Mouse (Mus musculus): ENCODE data around the gene Edn1. TPM values are rescaled to one million over a fixed set of nuclear protein-coding genes. Genes with fewer than 3 reads are reported as not detected.

The Edn1 gene
- 1 to 10 TPM; 2.1 to 2.3 TPM for total RNA-seq (2021)
- long read RNA-seq, experiment 1, partial matches to known transcripts, result 0 of 1 reads
- long read RNA-seq, experiment 1, other reads (novel, unspliced or antisense), result 0 of 1 reads
- long read RNA-seq, experiment 2, partial matches to known transcripts, result 0 of 3 reads
- long read RNA-seq, experiment 2, other reads (novel, unspliced or antisense), result 0 of 3 reads

GRCm38 (mm10) chr13:42301161-42301721 is at the start of gene Edn1:
TSS of gene Edn1 (plus strand) at chr13:42301476.
- peak within 1 kb of the TSS; percentile 49 for H3K4me3 ChIP-seq
- no peak for TF ChIP-seq CTCF (conservative IDR thresholded peaks at IDR 0.05)
- peak within 1 kb of the TSS; percentile 55 for H3K27ac ChIP-seq
- no peak for DNase-seq (ENCODE audit: low spot score in 2 of 2)

- no peak for DNase-seq (ENCODE audit: low spot score in 2 of 2)
- Histone ChIP-seq H3K4me3 (no peak overlapping the region), H3K27ac (no peak overlapping the region)
- no peak for TF ChIP-seq CTCF (conservative IDR thresholded peaks at IDR 0.05)
These were observed 47.5 kb upstream of the Edn1 start for GRCm38 (mm10) chr13:42253821-42254220.

- Histone ChIP-seq H3K4me3 (no peak overlapping the region), H3K27ac (no peak overlapping the region)
- TF ChIP-seq CTCF (conservative IDR thresholded peaks at IDR 0.05), result no peak
- no peak for DNase-seq (ENCODE audit: low spot score in 2 of 2)
These were observed 46.2 kb upstream of the Edn1 start for GRCm38 (mm10) chr13:42255105-42255504.

- DNase-seq (ENCODE audit: low spot score in 2 of 2), result no peak
- H3K27ac ChIP-seq, result no peak overlapping the region
- H3K4me3 ChIP-seq, result no peak overlapping the region
- no peak for TF ChIP-seq CTCF (conservative IDR thresholded peaks at IDR 0.05)
These were observed 42.9 kb upstream of the Edn1 start for GRCm38 (mm10) chr13:42258422-42258821.

GRCm38 (mm10) chr13:42260667-42261066 is 40.6 kb upstream of the Edn1 start:
- no peak overlapping the region for H3K27ac ChIP-seq
- H3K4me3 ChIP-seq, result no peak overlapping the region
- DNase-seq (ENCODE audit: low spot score in 2 of 2), result no peak
- no peak for TF ChIP-seq CTCF (conservative IDR thresholded peaks at IDR 0.05)

- Histone ChIP-seq H3K27ac (no peak overlapping the region), H3K4me3 (no peak overlapping the region)
- DNase-seq (ENCODE audit: low spot score in 2 of 2), result no peak
- no peak for TF ChIP-seq CTCF (conservative IDR thresholded peaks at IDR 0.05)
These were observed 31.2 kb upstream of the Edn1 start for GRCm38 (mm10) chr13:42270051-42270450.

- no peak for DNase-seq (ENCODE audit: low spot score in 2 of 2)
- Histone ChIP-seq H3K4me3 (no peak overlapping the region), H3K27ac (no peak overlapping the region)
- no peak for TF ChIP-seq CTCF (conservative IDR thresholded peaks at IDR 0.05)
These were observed 24.4 kb upstream of the Edn1 start for GRCm38 (mm10) chr13:42276774-42277454.

GRCm38 (mm10) chr13:42277751-42278150 is 23.5 kb upstream of the Edn1 start:
- Histone ChIP-seq H3K27ac (no peak overlapping the region), H3K4me3 (no peak overlapping the region)
- DNase-seq (ENCODE audit: low spot score in 2 of 2), result no peak
- TF ChIP-seq CTCF (conservative IDR thresholded peaks at IDR 0.05), result no peak

GRCm38 (mm10) chr13:42285896-42286295 is 15.4 kb upstream of the Edn1 start:
- H3K4me3 ChIP-seq, result no peak overlapping the region
- H3K27ac ChIP-seq, result no peak overlapping the region
- no peak for TF ChIP-seq CTCF (conservative IDR thresholded peaks at IDR 0.05)
- no peak for DNase-seq (ENCODE audit: low spot score in 2 of 2)

GRCm38 (mm10) chr13:42286768-42287167 is 14.5 kb upstream of the Edn1 start:
- DNase-seq (ENCODE audit: low spot score in 2 of 2), result no peak
- no peak for TF ChIP-seq CTCF (conservative IDR thresholded peaks at IDR 0.05)
- Histone ChIP-seq H3K4me3 (no peak overlapping the region), H3K27ac (no peak overlapping the region)

- H3K4me3 ChIP-seq, result no peak overlapping the region
- TF ChIP-seq CTCF (conservative IDR thresholded peaks at IDR 0.05), result no peak
- no peak overlapping the region for H3K27ac ChIP-seq
- DNase-seq (ENCODE audit: low spot score in 2 of 2), result no peak
These were observed 8.7 kb upstream of the Edn1 start for GRCm38 (mm10) chr13:42292593-42292992.

GRCm38 (mm10) chr13:42298302-42298701 is 3.0 kb upstream of the Edn1 start:
- no peak for DNase-seq (ENCODE audit: low spot score in 2 of 2)
- no peak overlapping the region for H3K4me3 ChIP-seq
- no peak for TF ChIP-seq CTCF (conservative IDR thresholded peaks at IDR 0.05)
- no peak overlapping the region for H3K27ac ChIP-seq

- DNase-seq (ENCODE audit: low spot score in 2 of 2), result no peak
- no peak overlapping the region for H3K4me3 ChIP-seq
- no peak overlapping the region for H3K27ac ChIP-seq
- TF ChIP-seq CTCF (conservative IDR thresholded peaks at IDR 0.05), result no peak
These were observed 2.5 kb upstream of the Edn1 start for GRCm38 (mm10) chr13:42298766-42299165.

GRCm38 (mm10) chr13:42300567-42300966 is 709 bp upstream of the Edn1 start:
- DNase-seq (ENCODE audit: low spot score in 2 of 2), result peak; percentile 64 to 78
- no peak overlapping the region; the same call in 1 of the 2 replicates for H3K4me3 ChIP-seq

More at GRCm38 (mm10) chr13:42300567-42300966, 709 bp upstream of the Edn1 start:
- H3K27ac ChIP-seq, result no peak overlapping the region
- TF ChIP-seq CTCF (conservative IDR thresholded peaks at IDR 0.05), result peak; percentile 80

Measured in layer of hippocampus, adult 2 months (tissue).